Mouse (Mus musculus) cerebellum, adult 2 months (tissue): ENCODE results near the gene Tgtp1.
"Not testable (repeated sequence)": the region's sequence is repeated elsewhere in the genome, so short reads cannot be mapped to it uniquely, and the experiment has no call there.

ENCODE experiments used
- CTCF ChIP-seq: fragments of 200-500 bp; IDR thresholded peaks from 2 replicates; pipeline ENCODE4 v1.5.1; 2011; ENCODE audit warnings: low read depth, mild to moderate bottlenecking, control low read depth, low read length, moderate library complexity, borderline replicate concordance; ENCODE audit not compliant: insufficient read depth
- POLR2A ChIP-seq: fragments of 200-500 bp; IDR thresholded peaks from 2 replicates; pipeline ENCODE4 v1.6.1; 2011; ENCODE audit warnings: low read length, control low read depth, borderline replicate concordance; ENCODE audit not compliant: insufficient read depth

DNA sequence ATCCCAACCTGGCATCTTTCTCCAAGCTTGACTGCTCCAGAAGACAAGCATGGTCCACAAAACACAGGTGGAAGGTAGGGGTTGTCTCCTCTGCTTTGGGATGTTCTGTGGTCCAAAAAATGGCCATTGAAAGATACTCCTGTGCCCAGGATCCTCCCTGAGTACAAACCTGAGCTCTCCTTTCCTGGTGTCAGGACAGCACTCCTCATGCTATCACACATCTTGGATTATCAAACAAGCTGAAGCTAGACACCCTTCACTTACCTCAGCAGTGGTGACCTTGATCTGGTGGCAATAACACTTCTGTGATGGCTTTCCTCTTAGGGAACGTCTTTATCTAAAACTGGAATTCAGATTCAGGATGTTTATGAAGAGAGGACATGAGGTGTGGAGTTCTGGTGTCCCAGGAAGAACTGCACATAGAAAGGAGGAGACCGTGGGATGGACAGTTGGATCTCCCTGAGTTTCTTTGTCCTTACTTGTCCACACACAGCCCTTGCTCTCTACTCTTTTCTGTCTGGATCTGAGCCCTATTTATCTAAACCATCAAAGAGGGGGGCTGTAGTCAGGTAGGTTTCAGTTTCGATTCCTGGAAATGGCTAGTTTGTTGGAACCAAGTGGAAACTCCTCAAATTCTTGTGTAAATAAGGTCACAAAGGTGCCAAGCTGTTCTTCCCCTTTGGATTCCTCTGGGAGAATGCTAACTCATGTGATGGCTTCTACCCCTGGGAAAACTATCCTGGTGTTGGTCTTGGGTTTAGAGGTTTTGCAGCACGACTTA lies 2.0 kb downstream of the Tgtp1 start, which contains the start of gene Gm12185:
- TF ChIP-seq CTCF, POLR2A: not testable (repeated sequence)
